Mouse (Mus musculus) midbrain, postnatal 0 days (tissue): ENCODE measurements around the gene Btbd2. TPM values are rescaled to one million over a fixed set of nuclear protein-coding genes. Genes with fewer than 3 reads are reported as not detected.
A peak's percentile ranks its signal among the peaks of the same experiment; 100 is the strongest.
"Not testable (repeated sequence)": the region's sequence is repeated elsewhere in the genome, so short reads cannot be mapped to it uniquely, and the experiment has no call there.

ENCODE experiments used
- ATAC-seq: fragments of 200-750 bp; cut with Nextera tagmentation; 2 replicates; pipeline ENCODE4 v1.8.0; 2017; ENCODE audit warnings: moderate number of reproducible peaks, mild to moderate bottlenecking, moderate TSS enrichment, moderate library complexity; ENCODE audit not compliant: low FRiP score
- DNase-seq: peaks from one replicate; pipeline ENCODE4 v3.0.0-alpha.2; 2015; ENCODE audit warnings: low spot score
- H3K27ac ChIP-seq: fragments of 300-500 bp; sonication (generic); 2 replicates; pipeline ENCODE4 v1.5.1; 2014; ENCODE audit warnings: low read depth, mild to moderate bottlenecking, low read length, mixed read lengths
- H3K27me3 ChIP-seq: fragments of 300-500 bp; sonication (generic); 2 replicates; pipeline ENCODE4 v1.6.1; 2014; ENCODE audit warnings: low read length, control low read depth, mixed read lengths; ENCODE audit not compliant: insufficient read depth
- H3K36me3 ChIP-seq: fragments of 300-500 bp; sonication (generic); 2 replicates; pipeline ENCODE4 v1.6.1; 2014; ENCODE audit warnings: low read length, control low read depth, mixed read lengths; ENCODE audit not compliant: insufficient read depth
- H3K4me1 ChIP-seq: fragments of 300-500 bp; sonication (generic); 2 replicates; pipeline ENCODE4 v1.6.1; 2014; ENCODE audit warnings: mild to moderate bottlenecking, control low read depth, antibody characterized with exemption, low read length, mixed read lengths; ENCODE audit not compliant: insufficient read depth
- H3K4me2 ChIP-seq: fragments of 300-500 bp; sonication (generic); 2 replicates; pipeline ENCODE4 v1.6.1; 2014; ENCODE audit warnings: low read depth, mild to moderate bottlenecking, low read length, mixed read lengths; ENCODE audit not compliant: poor library complexity, severe bottlenecking
- H3K4me3 ChIP-seq: fragments of 300-500 bp; sonication (generic); 2 replicates; pipeline ENCODE4 v1.5.1; 2014; ENCODE audit warnings: low read depth, mild to moderate bottlenecking, low read length, moderate library complexity
- H3K9ac ChIP-seq: fragments of 300-500 bp; sonication (generic); replicated peaks from 2 replicates; pipeline ENCODE4 v1.6.1; 2014; ENCODE audit warnings: mild to moderate bottlenecking, low read length, moderate library complexity, mixed read lengths; ENCODE audit not compliant: poor library complexity, severe bottlenecking
- H3K9me3 ChIP-seq: fragments of 300-500 bp; sonication (generic); 2 replicates; pipeline ENCODE4 v1.6.1; 2016; ENCODE audit warnings: low read length, control low read depth
- CTCF ChIP-seq: IDR thresholded peaks from 2 replicates; pipeline ENCODE4 v1.5.1; 2016; ENCODE audit warnings: antibody characterized with exemption, mild to moderate bottlenecking
- WGBS: fragments of 180-500 bp; shearing (Covaris S2); extraction: QIAGEN DNeasy Blood & Tissue Kit; methylation state at CpG from one replicate; pipeline ENCODE4 v1.1.7; 2014; 5-methylcytosine and 5-hydroxymethylcytosine counted together
- polyA plus RNA-seq: library from polyadenylated mRNA; unstranded; fragments of >200 nt; fragmentation: Nextera tagmentation; extraction: Ambion mirVana; gene quantifications from 2 replicates; pipeline ENCODE4 v1.2.1, GENCODE M21; 2015
- total RNA-seq: library from RNA; depleted of rRNA; stranded (reverse); fragments of >200 nt; gene quantifications from 2 replicates; pipeline ENCODE4 v1.2.3, GENCODE M21; 2014

Gene Btbd2
- total and polyA plus RNA-seq, 2 experiments from 2014 or later = 71.6 to 215 TPM

DNA sequence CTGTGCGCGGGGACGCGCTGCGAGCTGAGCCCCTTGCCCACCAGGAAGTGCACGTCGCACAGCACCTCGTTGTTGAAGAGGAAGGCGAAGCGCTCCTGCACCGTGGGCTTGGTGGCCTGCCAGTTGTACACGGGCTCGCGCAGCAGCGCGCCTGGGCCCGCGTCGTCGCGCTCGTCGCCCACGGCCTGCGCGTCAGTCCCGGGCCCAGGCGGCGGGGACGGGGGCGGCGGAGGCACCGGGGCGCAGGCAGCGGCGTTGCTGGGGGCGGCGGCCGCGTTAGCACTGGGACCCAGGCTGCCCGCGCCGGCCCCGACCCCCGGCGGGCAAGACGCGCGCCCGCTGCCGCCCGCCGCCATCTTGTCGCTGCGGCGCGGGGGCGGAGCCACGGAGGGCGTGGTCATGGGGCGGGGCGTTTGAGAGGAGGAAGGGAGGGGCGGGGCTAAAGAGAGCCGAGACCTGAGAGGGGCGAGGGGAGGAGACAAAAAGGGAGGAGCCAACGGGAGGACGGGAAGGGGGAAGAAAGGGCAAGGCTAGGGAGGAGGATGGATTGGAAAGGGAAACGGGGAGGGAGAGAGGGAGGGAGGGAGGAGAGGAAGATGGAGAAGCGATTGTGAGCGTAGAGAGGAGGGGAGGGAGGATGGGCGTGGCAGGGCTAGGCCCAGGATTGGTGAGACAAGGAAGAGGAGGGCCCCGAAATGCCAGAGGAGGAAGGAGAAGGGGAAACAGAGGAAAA is 575 bp downstream of the Btbd2 start:
- no peaks in the 10 kb centered on the region for H3K36me3 ChIP-seq
- ATAC-seq (peak; percentile 82), DNase-seq (peak; percentile 98)
- H3K27me3 ChIP-seq = no peaks in the 10 kb centered on the region
- H3K4me1 ChIP-seq = peaks cover 14% of the 10 kb centered on the region
- TF ChIP-seq CTCF = no peak
- 2% methylated on average over 70 of the region's 72 CpGs for WGBS
- H3K9ac ChIP-seq = peak overlapping the region; percentile 93
- H3K4me2 ChIP-seq = peak overlapping the region; percentile 93
- no peaks in the 10 kb centered on the region for H3K9me3 ChIP-seq
- H3K27ac ChIP-seq = peak overlapping the region; percentile 91
- peak overlapping the region; percentile 82 for H3K4me3 ChIP-seq

GRCm38 (mm10) chr10:80655406-80656129 is 1.3 kb downstream of the Btbd2 start:
- Histone ChIP-seq H3K9ac (peak overlapping the region; percentile 93), H3K27ac (peak overlapping the region; percentile 91), H3K36me3 (no peaks in the 10 kb centered on the region), H3K4me1 (peaks cover 14% of the 10 kb centered on the region), H3K27me3 (no peaks in the 10 kb centered on the region), H3K4me3 (peak overlapping the region; percentile 82), H3K4me2 (peak overlapping the region; percentile 93), H3K9me3 (no peaks in the 10 kb centered on the region)
- DNase-seq (no peak), ATAC-seq (peak; percentile 29)
- WGBS = 6% methylated on average over 12 of the region's 12 CpGs
- no peak for TF ChIP-seq CTCF

- peak overlapping the region; percentile 93 for H3K4me2 ChIP-seq
- no peaks in the 10 kb centered on the region for H3K9me3 ChIP-seq
- no peak for TF ChIP-seq CTCF
- no peak overlapping the region for H3K9ac ChIP-seq
- no peak for ATAC-seq
- H3K4me1 ChIP-seq = peaks cover 14% of the 10 kb centered on the region
- H3K27ac ChIP-seq = no peak overlapping the region
- no peaks in the 10 kb centered on the region for H3K36me3 ChIP-seq
- no peak for DNase-seq
- whole genome bisulfite sequencing = 80% methylated on average over 6 of the region's 6 CpGs
- no peaks in the 10 kb centered on the region for H3K27me3 ChIP-seq
- peak overlapping the region; percentile 82; the same call in 1 of the 2 replicates for H3K4me3 ChIP-seq
Measured at GRCm38 (mm10) chr10:80654866-80655265, 2.0 kb downstream of the Btbd2 start.

DNA sequence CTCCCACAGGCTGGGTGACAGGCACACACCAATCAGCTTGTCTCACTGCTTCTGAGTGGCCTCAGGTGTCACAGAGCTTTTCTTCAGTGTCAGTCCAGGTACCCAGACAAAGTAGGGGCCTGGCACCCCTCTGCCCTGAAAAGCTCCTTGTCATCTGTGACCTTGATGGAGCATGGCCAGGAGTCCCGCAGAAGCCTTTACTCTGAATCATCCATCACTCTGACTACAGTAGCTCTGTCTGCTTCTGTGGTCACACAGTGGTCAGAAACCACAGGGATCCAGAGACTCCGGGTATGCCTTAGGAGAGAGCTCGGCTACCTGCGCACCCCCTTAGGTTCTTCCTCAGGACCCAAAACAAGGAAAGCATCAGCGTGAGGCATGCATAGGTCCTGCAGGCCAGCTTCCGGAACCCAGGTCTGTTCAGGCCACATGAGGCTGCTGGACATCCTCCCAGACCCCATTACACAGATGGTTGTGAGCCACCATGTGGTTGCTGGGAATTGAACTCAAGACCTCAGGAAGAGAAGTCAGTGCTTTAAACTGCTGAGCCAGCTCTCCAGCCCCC is 3.6 kb downstream of the Btbd2 start:
- Histone ChIP-seq H3K4me3 (no peak overlapping the region), H3K4me1 (peaks cover 14% of the 10 kb centered on the region), H3K9me3 (no peaks in the 10 kb centered on the region), H3K4me2 (no peak overlapping the region), H3K27ac (no peak overlapping the region; the same call in 1 of the 2 replicates), H3K36me3 (peaks cover under 1% of the 10 kb centered on the region; the same call in 1 of the 2 replicates), H3K27me3 (no peaks in the 10 kb centered on the region), H3K9ac (no peak overlapping the region)
- no peak for ATAC-seq
- no peak for TF ChIP-seq CTCF
- DNase-seq = no peak
- WGBS = 96% methylated on average over 6 of the region's 6 CpGs

- DNase-seq (no peak), ATAC-seq (no peak)
- 94% methylated on average over 10 of the region's 10 CpGs for WGBS
- Histone ChIP-seq H3K9me3 (no peaks in the 10 kb centered on the region), H3K27me3 (no peaks in the 10 kb centered on the region), H3K27ac (no peak overlapping the region), H3K4me3 (no peak overlapping the region), H3K9ac (no peak overlapping the region), H3K4me1 (peaks cover 12% of the 10 kb centered on the region), H3K4me2 (no peak overlapping the region), H3K36me3 (peaks cover 23% of the 10 kb centered on the region)
- no peak for TF ChIP-seq CTCF
Measured at GRCm38 (mm10) chr10:80650392-80650791, 6.5 kb downstream of the Btbd2 start.

GRCm38 (mm10) chr10:80649910-80650309 is 7.0 kb downstream of the Btbd2 start:
- not testable (repeated sequence) for H3K27me3 ChIP-seq, ATAC-seq, H3K4me1 ChIP-seq, DNase-seq, H3K9ac ChIP-seq, H3K27ac ChIP-seq, H3K4me3 ChIP-seq, H3K9me3 ChIP-seq, H3K4me2 ChIP-seq
- H3K36me3 ChIP-seq = peaks cover 28% of the 10 kb centered on the region
- 95% methylated on average over 6 of the region's 6 CpGs for WGBS
